Mouse (Mus musculus) layer of hippocampus, postnatal 36 days (tissue): ENCODE measurements around the gene Ankle2. TPM values are rescaled to one million over a fixed set of nuclear protein-coding genes. Genes with fewer than 3 reads are reported as not detected.
A peak's percentile ranks its signal among the peaks of the same experiment; 100 is the strongest.

Experiments
- DNase-seq, 2 experiments: peaks; one replicate each; pipeline ENCODE4 v3.0.0; 2022
- total RNA-seq, 2 experiments: library from RNA; stranded (reverse); gene quantifications; 2 replicates each; pipeline ENCODE4 v1.2.3; 2021

Ankle2 gene
- total RNA-seq: 10 to 100 TPM; 38.6 to 48.2 TPM

- DNase-seq: peak; percentile 90 to 93
Observed at GRCm38 (mm10) chr5:110230780-110231461, at the start of gene Ankle2. Ankle2 (plus strand) TSS chr5:110231004.

DNA sequence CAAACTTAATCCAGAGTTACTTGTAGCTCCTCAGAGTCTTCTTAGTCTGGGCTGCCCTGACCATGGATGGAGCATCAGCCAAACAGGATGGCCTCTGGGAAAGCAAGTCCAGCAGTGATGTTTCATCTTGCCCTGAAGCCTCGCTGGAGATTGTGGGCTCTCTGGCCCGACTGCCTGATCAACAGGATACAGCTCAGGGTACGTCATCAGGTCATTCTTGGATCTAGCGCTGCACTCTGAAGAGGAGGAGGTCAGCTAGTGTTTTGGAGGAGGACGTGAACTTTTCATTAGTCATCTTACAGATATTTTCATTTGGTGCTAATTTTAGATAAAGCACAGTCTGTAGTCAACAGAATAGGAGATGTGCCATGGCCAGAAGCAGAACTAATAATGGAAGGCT, 49.1 kb upstream of the Ankle2 start:
- no peak for DNase-seq

- no peak for DNase-seq
Observed at GRCm38 (mm10) chr5:110203164-110203895, 27.5 kb upstream of the Ankle2 start.

DNA sequence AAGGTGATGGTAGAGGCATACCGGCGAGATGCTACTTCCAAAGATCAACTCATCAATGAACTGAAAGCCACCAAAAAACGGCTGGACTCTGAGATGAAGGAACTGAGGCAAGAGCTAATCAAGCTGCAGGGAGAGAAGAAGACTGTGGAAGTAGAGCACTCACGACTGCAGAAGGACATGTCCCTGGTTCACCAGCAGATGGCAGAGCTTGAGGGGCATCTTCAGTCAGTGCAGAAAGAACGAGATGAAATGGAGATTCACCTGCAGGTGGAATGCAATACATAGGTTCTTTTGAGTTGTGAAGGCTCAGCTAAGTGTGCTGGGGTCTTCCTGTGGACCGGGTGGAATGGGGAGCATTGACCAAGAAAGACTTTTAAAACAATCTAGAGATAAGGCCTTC, 26.0 kb upstream of the Ankle2 start:
- DNase-seq: no peak

GRCm38 (mm10) chr5:110211312-110211711, 19.5 kb upstream of the Ankle2 start:
- DNase-seq: no peak

DNA sequence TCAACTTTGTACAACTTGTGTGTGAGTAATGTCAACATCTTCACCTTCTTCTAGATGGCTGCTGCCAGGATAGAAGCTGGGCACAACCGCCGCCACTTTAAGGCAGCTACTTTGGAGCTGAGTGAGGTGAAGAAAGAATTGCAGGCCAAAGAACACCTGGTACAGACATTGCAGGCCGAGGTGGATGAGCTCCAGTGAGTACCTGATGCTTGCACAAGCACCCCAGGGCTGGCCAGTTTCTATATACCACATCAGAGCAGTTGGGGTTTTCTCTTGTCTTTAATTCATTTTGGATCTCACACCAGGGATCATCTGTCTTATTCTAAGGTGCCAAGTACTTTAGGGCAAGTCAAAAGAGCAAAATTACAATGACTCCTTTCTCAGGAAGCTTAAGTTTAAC, 14.0 kb upstream of the Ankle2 start:
- no peak for DNase-seq

DNA sequence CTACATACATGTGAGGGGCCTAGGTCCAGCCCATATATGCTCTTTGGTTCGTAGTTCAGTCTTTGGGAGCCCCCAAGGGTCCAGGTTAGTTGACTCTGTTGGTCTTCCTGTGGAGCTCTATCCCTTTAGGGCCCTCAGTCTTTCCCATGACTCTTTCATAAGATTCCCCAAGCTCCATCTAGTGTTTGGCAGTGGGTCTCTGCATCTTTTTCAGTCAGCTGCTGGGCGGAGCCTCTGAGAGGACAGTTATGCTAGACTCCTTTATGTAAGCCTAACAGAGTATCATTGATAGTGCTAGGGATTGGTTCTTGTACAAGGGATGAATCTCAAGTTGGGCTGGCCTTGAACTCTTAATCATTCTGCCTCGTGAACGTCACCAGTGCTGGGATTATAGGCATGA, 10.5 kb upstream of the Ankle2 start:
- no peak for DNase-seq

DNA sequence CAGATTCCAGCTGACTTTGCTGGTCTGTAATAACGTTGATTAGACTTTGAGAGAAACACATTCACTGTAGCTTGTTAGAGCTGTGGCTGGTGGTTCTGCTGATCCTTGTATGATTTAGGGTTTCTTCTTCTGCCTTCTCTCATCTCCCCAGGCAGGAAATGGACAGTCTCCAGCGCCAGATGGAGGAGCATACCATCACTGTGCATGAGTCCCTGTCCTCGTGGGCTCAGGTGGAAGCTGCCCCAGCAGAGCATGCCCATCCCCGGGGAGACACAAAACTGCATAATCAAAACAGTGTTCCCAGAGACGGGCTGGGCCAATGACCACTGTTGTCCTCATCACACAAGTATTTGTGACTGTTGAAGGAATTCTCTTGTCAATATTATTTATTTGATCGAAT, 8.0 kb upstream of the Ankle2 start:
- no peak for DNase-seq

DNA sequence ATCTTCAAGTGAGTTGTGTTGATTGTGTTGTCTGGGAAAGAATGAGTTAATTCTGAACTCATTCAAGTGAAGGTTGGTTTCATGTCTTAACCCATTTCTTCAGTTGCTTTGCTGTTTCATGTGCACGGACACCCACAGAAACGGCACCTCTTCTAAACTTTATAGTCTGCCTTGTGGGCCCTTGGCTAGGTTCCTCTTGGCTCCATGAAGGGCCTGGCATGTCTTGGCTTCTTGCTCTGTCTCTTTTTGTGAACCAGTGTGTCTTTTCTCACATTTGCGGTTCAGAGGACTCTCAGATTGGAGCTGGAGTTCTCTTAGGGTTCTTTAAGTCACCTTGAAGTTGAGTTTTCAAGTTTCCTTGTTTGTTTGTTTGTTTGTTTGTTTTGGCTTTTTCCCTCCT, 5.7 kb upstream of the Ankle2 start:
- DNase-seq: no peak

DNA sequence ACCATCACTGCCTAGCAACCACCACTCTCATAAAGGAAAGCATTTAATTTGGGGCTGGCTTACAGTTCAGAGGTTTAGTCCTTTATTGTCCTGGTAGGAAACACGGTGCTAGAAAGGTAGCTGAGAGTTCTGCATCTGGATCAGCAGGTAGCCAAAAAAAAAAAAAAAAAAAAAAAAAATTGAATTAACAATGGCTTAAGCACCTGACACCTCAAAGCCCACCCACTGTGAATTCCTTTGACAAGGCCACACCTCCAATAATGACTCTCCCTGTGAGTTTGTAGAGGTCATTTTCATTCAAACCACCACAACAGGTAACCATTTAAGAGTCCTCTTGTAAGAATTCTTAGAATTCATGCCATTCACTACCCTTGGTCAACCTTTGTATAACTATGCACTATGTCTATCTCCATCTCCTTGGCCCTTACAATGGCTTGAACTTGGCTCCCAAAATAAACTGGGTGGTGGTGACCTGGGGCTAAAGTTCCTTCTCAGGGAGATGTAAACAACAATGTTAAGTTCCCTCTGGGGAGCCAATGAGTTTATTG, 3.4 kb upstream of the Ankle2 start:
- DNase-seq: no peak

GRCm38 (mm10) chr5:110230401-110230779, 414 bp upstream of the Ankle2 start:
- DNase-seq: peak in 1 of 2 experiments; percentile 5

DNA sequence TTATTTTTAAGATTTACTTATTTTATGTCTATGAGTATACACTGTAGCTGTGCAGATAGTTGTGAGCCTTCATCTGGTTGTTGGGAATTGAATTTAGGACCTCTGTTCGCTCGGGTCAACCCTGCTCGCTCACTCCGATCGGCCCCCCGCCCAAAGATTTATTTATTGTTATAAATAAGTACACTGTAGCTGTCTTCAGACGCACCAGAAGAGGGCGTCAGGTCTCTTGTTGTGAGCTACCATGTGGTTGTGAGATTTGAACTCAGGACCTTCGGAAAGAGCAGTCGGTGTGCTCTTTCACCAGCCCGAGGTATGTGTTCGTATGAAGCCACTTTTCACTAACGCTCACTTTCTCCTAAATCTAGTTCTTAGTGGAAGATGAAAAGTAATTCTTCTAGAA, 834 bp downstream of the Ankle2 start:
- no peak for DNase-seq

DNA sequence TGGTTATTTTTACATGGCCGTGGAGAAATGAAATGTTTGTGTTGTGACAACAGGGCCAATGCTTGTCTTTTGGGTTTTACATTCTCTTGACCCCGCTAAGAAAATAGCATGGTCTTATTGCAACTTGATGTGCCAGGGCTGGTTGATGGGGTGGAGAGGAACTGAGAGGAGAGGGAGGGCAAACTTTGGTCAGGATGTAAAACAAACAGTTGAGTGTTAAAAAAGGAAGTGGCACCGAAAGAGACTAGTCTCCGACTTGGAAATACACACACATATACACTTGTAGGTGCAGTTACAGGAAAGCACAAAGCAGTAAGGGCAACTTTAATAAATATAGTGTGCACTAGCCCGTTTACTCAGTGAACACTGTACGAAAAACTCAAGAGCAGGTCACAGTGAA, 1.5 kb downstream of the Ankle2 start:
- DNase-seq: no peak

DNA sequence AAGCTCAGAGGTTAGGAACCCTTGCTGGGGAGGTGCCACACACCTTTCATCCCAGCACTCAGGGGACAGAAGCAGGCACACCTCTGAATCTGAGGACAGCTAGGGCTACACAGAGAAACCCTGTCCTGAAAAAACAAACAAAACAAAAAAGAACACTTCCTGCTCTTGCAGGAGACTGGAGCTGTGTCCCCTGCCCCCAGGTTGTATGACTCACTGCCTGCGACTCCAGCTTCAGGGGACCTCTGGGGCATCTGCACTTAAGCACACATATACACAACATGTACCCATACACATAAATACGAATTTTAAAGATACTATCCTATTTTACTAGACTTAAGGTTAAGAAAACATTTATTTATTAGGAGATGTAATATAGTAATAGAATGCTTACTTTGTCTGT, 13.3 kb downstream of the Ankle2 start:
- DNase-seq: no peak

- DNase-seq: no peak
Observed at GRCm38 (mm10) chr5:110266941-110267340, 36.1 kb downstream of the Ankle2 start.

DNA sequence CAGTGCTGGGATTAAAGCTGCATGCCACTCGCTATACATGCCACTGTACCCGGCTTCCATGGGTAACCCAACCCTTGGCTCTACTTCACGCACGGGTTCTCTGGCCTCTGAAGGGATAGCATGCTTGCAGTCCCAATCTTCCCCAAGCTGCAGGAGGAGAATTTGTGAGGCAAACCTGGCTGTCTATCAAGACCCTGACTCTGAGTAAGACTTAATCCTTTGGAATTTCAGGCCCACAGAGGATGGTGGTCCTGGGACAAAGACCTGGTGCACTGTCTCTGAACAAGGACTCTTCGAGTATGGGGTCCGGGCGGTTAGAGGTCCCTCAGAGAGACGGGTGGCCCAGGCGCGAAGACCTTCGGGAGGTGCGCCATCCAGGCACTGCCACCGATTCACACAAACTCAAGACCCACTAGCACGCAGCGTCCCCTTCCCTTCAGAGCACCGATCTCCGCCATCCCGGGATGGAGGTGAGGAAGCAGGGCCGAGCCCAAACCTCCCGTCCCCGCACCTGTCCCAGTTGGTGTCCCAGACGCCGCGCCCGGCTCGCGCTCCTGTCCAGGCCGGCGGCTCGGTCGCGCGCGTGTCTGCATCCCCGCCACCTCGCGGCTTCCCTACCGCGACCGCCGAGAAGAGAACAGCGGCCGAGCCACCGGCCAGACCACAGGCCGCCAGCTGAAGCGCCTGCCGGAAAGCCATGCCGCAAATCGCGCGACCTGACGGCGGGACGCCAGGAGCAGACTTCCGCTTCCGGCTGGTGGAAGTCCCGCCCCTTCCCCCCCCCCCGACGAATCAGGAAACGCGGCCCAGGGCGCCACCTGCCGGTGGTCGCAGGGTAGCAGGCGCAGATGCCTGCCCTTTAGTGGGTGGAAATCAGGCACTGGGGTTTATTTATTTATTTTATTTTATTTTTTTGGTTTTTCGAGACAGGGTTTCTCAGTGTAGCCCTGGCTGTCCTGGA, 38.6 kb downstream of the Ankle2 start, which contains the start of gene Pgam5:
TSS of gene Pgam5 (minus strand) at position 773 of the 961 bp plus-strand sequence.
- peak; percentile 79 to 80 for DNase-seq

- DNase-seq: no peak
Observed at GRCm38 (mm10) chr5:110270242-110270641, 39.4 kb downstream of the Ankle2 start.

- no peak for DNase-seq
Observed at GRCm38 (mm10) chr5:110274147-110274546, 43.3 kb downstream of the Ankle2 start.

DNA sequence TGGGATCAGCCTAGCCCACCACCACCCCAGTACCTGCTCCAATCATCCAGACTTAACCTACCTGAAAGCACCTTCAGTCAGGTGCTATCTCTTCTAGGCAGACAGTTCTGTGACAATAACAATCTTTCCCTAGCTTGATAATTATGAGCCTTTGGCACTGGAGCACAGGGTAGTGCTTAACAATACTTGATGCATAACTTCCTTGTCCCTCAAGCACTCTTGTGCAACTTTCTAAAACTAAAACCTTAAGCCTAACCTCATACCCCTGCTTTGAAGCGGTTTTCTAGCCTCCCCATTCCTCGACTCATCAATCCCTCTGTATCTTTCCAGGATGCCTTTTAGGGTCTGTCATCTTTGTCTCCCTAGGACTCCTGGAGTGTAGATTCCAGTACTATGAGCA, 44.0 kb downstream of the Ankle2 start:
- no peak for DNase-seq

DNA sequence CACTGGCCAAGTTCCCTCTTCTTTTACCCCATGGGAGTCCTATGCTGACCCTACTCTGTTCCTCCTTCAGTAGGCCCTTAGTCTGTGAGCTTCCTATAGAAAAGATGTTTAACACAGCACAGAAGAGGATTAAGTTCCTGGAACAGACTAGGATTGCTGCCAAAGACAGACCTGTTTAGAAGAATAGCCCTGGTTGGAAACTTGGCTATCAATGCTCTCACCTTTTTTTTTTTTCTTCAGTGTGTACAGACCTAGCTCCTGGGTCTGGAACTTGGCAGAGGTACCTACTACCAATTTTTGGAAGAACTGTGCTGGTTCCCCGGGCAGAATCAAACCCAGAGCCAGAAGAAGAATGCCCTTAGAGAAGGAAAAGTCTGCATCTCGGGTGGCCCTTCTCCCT, 45.6 kb downstream of the Ankle2 start:
- no peak for DNase-seq

- no peak for DNase-seq
Observed at GRCm38 (mm10) chr5:110276910-110277309, 46.1 kb downstream of the Ankle2 start.

DNA sequence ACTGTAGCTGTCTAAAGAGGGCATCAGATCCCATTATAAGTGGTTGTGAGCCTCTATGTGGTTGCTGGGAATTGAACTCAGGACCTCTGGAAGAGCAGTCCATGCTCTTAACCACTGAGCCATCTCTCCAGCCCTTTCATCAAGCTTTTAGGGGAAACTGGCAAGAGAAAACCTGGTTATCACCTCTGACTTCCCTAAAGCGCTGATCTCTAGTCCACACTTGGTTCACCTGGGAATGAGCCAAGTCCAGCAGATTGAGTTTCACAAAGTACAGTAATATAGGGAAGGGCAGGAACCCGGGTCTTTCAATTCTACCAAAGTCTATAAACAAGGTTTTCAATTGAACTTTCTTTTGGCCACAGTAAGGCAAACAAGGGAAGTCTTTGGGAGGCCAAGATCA, 51.2 kb downstream of the Ankle2 start:
- no peak for DNase-seq

DNA sequence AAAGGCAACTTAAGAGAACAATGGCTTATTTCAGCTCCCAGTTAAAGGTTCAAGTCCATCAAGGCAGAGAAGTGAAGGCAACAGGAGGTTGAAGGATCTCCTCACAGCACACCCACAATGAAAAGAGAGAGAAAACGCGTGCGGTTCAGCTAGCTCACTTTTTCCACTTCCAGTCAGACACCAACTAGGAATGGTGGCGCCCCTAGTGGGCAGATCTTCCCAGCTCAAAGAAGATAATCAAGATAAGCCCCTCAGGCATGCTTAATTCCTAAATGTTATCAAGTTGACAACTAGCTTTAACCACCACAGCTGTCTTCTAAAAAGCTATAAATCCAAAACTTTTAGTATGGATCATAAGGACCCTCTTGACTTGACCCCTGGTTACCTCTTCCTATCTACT, 53.7 kb downstream of the Ankle2 start:
- DNase-seq: no peak
